Mouse (Mus musculus): Measurements from ENCODE around the gene Olfr767.
"Not testable (repeated sequence)": the region's sequence is repeated elsewhere in the genome, so short reads cannot be mapped to it uniquely, and the experiment has no call there.

- not testable (repeated sequence) for TF ChIP-seq CTCF (conservative IDR thresholded peaks at IDR 0.05; ENCODE audit: low read length); POU5F1 (IDR thresholded peaks at IDR 0.05; ENCODE audit: borderline replicate concordance, low read length)
These were observed 32.8 kb downstream of the Olfr767 start, which contains the start of gene Olfr765 for GRCm38 (mm10) chr10:129049898-129050297.
